Mouse (Mus musculus): ENCODE measurements around the gene Abca13. TPM values are rescaled to one million over a fixed set of nuclear protein-coding genes. Genes with fewer than 3 reads are reported as not detected.
A peak's percentile ranks its signal among the peaks of the same experiment; 100 is the strongest.
"Not testable (repeated sequence)": the region's sequence is repeated elsewhere in the genome, so short reads cannot be mapped to it uniquely, and the experiment has no call there.

Gene Abca13
- total RNA-seq, 2 experiments from 2014 or later, result not detected

- no peak for DNase-seq (ENCODE audit: low spot score)
- intact Hi-C loops (cut with DNase I), result no loop called here
Measured at GRCm38 (mm10) chr11:9285204-9285603, 93.5 kb downstream of the Abca13 start.

- DNase-seq (ENCODE audit: low spot score), result no peak
Measured at GRCm38 (mm10) chr11:9285759-9286158, 94.0 kb downstream of the Abca13 start.

GRCm38 (mm10) chr11:9291168-9291567 is 99.4 kb downstream of the Abca13 start:
- no peak for DNase-seq (ENCODE audit: low spot score)

More at GRCm38 (mm10) chr11:9285759-9286158, 94.0 kb downstream of the Abca13 start:
- intact Hi-C loops (cut with DNase I), result no loop called here

GRCm38 (mm10) chr11:9299615-9300014 is 107.9 kb downstream of the Abca13 start:
- intact Hi-C loops (cut with DNase I), result no loop called here
- no peak for DNase-seq (ENCODE audit: low spot score)

More at GRCm38 (mm10) chr11:9291168-9291567, 99.4 kb downstream of the Abca13 start:
- intact Hi-C loops (cut with DNase I), result no loop called here

GRCm38 (mm10) chr11:9305450-9305849 is 113.7 kb downstream of the Abca13 start:
- intact Hi-C loops (cut with DNase I), result no loop called here
- no peak for DNase-seq (ENCODE audit: low spot score)

GRCm38 (mm10) chr11:9316545-9316944 is 124.8 kb downstream of the Abca13 start:
- intact Hi-C loops (cut with DNase I), result loop anchor here (5.0 kb wide), 2 partner anchors 1816 to 1911 kb away; no protein-coding TSS in a partner anchor
- DNase-seq (ENCODE audit: low spot score), result no peak

GRCm38 (mm10) chr11:9317076-9317929 is 125.6 kb downstream of the Abca13 start:
- DNase-seq (ENCODE audit: low spot score), result no peak

GRCm38 (mm10) chr11:9338151-9338550 is 146.4 kb downstream of the Abca13 start:
- no peak for DNase-seq (ENCODE audit: low spot score)
- intact Hi-C loops (cut with DNase I), result no loop called here

More at GRCm38 (mm10) chr11:9317076-9317929, 125.6 kb downstream of the Abca13 start:
- intact Hi-C loops (cut with DNase I), result loop anchor here (5.0 kb wide), 2 partner anchors 1815 to 1910 kb away; no protein-coding TSS in a partner anchor

- intact Hi-C loops (cut with DNase I), result no loop called here
- no peak for DNase-seq (ENCODE audit: low spot score)
Measured at GRCm38 (mm10) chr11:9347724-9348123, 156.0 kb downstream of the Abca13 start.

- DNase-seq (ENCODE audit: low spot score), result no peak
- intact Hi-C loops (cut with DNase I), result no loop called here
Measured at GRCm38 (mm10) chr11:9373160-9373559, 181.4 kb downstream of the Abca13 start.

GRCm38 (mm10) chr11:9374426-9374825 is 182.7 kb downstream of the Abca13 start:
- intact Hi-C loops (cut with DNase I); DNase-seq (ENCODE audit: low spot score): not testable (repeated sequence)

GRCm38 (mm10) chr11:9388520-9388919 is 196.8 kb downstream of the Abca13 start:
- DNase-seq (ENCODE audit: low spot score), result no peak
- intact Hi-C loops (cut with DNase I), result no loop called here

GRCm38 (mm10) chr11:9416946-9417345 is 225.2 kb downstream of the Abca13 start:
- intact Hi-C loops (cut with DNase I), result no loop called here
- DNase-seq (ENCODE audit: low spot score), result no peak

GRCm38 (mm10) chr11:9420205-9420604 is 228.5 kb downstream of the Abca13 start:
- intact Hi-C loops (cut with DNase I), result no loop called here
- no peak for DNase-seq (ENCODE audit: low spot score)

GRCm38 (mm10) chr11:9427411-9427810 is 235.7 kb downstream of the Abca13 start:
- intact Hi-C loops (cut with DNase I), result no loop called here
- peak; percentile 21 for DNase-seq (ENCODE audit: low spot score)

GRCm38 (mm10) chr11:9432807-9433206 is 241.1 kb downstream of the Abca13 start:
- no peak for DNase-seq (ENCODE audit: low spot score)
- intact Hi-C loops (cut with DNase I), result no loop called here

GRCm38 (mm10) chr11:9436617-9437016 is 244.9 kb downstream of the Abca13 start:
- intact Hi-C loops (cut with DNase I), result no loop called here
- DNase-seq (ENCODE audit: low spot score), result no peak

GRCm38 (mm10) chr11:9439781-9440180 is 248.0 kb downstream of the Abca13 start:
- intact Hi-C loops (cut with DNase I), result no loop called here
- no peak for DNase-seq (ENCODE audit: low spot score)

- no peak for DNase-seq (ENCODE audit: low spot score)
- intact Hi-C loops (cut with DNase I), result no loop called here
Measured at GRCm38 (mm10) chr11:9441192-9441591, 249.4 kb downstream of the Abca13 start.

GRCm38 (mm10) chr11:9472400-9472799 is 280.7 kb downstream of the Abca13 start:
- DNase-seq (ENCODE audit: low spot score), result no peak
- intact Hi-C loops (cut with DNase I), result no loop called here

GRCm38 (mm10) chr11:9481511-9481910 is 289.8 kb downstream of the Abca13 start:
- DNase-seq (ENCODE audit: low spot score), result no peak
- intact Hi-C loops (cut with DNase I), result loop anchor here (5.0 kb wide), 1 partner anchor 1651 kb away; no protein-coding TSS in a partner anchor

All from heart, postnatal 25 days (tissue).